Mouse (Mus musculus): Measurements from ENCODE around the gene Mettl7a1.
A peak's percentile ranks its signal among the peaks of the same experiment; 100 is the strongest.
"Not testable (repeated sequence)": the region's sequence is repeated elsewhere in the genome, so short reads cannot be mapped to it uniquely, and the experiment has no call there.

Gene Mettl7a1

DNA sequence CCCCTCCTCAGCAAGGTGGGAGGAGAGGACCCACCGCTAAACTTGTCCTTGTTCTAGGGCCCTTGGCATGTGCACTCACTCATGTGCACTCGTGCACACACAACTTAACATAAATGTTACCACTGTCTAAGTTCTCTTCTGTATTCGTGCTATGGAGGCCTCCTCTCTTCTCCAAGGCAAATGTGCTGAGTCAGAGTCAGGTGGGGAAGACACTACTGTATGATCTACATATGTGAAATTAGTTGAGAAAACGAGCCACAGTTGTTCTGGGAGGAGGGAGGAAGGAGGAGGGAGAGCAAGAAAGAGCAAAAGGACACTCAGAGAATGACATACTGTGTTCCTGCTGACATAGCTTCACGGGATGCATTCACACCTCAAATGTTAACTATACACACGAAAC lies 3.4 kb upstream of the Mettl7a1 start:
- no peak for DNase-seq (ENCODE audit: low read depth)

DNA sequence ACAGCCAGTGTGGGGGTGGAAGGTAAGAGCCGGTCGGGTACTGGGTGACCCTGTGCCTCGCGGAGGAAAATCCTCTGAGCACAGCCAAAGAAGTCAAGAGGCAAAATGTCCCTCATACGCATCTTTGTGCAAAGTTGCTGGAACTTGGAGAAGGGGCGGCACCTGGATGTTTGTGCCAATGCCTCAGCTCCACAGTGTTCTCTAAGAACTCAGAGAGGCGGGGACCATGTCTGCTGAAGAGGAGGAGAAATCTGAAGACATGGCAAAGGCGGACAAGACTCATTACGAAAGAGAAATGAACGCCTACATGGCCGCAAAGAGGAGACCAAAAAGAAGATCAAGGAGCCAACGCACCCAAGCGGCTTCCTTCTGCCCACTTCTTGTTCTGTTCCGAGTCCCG lies 2.4 kb upstream of the Mettl7a1 start:
- no peak for DNase-seq (ENCODE audit: low read depth)

DNA sequence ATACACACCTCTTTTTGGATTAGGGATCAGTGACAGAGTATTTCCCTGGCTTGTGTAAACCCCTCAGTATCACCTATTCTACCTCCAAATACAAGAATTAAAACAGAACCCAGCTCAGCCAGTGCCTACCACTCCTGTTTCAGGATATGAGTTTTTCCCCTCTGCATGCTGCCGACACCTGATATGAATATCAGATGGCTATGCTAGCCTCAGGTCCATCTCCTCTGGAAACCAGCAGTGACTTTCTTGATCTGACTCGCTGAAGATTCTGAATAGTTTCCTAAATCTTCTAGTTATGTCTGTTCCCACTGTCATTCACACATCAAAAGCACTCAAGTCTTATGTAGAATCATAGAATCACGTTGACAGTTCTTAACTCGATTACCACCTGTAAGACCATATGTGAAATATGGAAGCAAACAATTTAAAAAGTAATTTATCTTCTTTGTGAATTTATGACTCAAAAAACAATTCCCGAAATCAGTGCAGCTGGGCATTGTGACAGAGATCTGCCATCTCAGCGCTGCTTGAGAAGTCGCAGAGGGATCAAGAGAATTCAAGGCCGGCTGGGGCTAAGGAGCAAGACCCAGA lies 417 bp upstream of the Mettl7a1 start:
- no peak for DNase-seq (ENCODE audit: low read depth)

DNA sequence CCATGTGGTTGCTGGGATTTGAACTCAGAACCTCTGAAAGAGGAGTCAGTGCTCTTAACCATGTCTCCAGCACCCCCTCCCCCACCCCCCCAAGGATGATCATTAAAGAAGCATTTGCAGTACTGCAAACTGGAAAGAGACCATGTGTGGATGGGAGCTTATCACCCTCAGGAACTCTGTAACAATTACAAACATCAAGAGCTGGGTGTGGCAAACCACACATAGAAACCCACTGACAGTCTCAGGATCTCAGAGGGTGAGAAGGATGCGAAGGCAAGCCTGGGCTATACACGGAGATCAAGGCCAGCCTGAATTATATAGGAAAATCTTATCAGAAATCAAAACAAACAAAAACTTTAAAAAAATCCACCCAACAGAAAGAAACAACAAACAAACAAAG lies 2.3 kb downstream of the Mettl7a1 start:
- no peak for DNase-seq (ENCODE audit: low read depth)

DNA sequence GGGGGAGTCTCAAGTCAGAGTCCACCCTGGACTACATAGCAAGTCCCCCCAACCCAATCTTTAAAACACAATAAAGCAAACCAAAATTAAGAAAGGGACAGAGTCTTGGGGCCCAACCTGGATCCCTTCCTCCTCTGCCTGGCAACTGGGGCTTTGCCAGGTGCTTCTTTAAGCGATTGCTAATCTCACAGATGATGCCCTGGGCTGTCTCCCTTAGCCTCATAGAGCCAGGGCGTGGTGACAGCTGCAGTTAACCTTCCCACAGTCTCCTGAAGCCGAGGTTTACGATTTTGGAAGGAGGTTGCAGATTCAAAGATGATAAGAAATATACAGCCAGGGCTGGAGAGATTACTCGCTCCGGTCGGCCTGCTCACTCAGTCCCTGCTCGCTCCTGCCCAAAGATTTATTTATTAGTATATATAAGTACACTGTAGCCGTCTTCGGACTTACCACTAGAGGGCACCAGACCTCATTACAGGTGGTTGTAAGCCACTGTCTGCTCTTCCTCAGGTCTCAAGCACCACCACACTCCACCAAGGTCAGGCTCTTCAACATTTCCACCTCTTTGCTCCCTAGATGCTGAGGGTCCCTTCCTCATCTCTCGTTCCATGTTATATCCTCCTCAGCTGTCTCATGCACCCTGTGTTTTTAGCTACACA lies 3.6 kb downstream of the Mettl7a1 start:
- DNase-seq (ENCODE audit: low read depth), result peak; percentile 78

DNA sequence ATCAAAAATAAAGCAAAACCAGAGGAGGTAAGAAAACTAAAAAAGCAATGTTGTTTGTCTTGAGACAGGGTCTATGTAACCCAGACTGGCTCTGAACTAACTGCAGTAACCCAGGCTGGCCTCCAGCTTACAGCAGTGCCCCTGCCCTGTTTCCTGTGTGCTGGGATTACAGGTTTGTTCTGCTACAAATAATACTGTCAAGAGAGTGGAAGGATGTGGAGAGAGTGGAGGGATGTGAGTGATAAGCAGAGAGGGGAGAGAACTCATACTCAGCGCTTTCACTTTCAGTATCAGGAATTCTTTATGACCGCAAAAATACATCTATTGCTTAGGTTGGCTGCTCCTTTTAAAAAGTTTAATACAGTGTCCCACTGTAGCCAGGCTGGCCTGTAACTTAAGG lies 8.4 kb downstream of the Mettl7a1 start:
- DNase-seq (ENCODE audit: low read depth), result peak; percentile 59

DNA sequence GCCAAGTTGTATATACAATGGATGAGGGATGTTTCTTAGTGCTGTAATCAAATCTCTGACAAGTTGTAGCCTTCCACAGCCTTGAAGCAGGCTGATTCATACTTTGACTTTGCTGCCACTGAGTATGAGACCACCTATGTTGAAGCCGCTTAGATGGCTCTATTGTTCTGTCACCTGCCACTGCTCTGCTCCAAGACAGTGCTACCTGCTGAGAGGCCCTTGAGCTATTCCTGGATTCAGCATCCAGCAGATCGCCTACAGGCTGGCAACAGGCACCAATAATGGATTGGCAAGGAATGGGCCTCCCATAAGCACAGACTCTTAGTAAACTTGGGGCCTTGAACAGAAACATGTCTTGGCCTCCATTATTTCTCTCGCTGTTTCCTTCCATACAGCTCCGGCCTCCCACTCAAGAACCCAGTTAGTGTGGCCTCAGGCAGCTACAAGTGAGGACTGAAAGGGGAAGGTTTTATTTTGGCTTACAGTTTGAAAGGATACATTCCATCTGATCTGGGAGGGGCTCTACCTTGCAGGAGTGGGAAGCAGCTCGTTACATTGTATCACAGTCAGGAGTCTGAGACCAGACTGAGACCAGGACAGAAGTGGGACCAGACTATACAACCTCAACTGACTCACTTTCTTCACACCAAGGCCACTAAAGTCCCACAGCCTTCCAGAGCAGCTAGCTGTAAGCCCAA lies 10.7 kb downstream of the Mettl7a1 start:
- DNase-seq (ENCODE audit: low read depth), result no peak

DNA sequence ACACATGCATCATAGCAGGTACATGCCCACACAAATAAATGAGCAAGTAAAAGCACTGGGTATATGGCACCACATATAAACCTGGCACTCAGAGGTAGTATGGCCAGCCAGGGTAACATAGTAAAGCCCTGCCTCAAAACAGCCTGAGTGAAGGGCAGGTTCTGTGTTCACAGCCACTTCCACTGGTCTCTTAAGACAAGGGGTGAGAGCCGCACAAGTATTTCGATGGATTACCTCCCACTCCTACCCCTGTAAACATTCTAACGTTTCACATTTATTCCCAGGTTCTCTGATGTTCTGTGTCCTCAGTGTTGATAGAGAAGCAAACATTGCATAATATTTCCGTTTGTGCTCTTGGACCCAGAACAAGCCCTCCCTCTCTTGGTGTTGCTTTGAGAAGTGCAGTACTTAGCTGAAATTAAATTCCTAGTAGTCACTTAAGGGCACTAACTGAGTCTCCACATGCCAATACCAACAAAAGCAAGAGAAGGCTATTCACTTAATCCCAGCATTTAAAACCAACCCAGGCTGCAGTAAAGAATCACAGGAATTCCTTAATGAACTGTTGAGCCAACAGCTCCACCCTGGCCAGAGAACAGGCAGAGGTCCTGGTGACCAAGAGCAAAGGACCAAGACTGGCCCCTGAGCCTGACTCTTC lies 14.2 kb downstream of the Mettl7a1 start:
- not testable (repeated sequence) for DNase-seq (ENCODE audit: low read depth)

DNA sequence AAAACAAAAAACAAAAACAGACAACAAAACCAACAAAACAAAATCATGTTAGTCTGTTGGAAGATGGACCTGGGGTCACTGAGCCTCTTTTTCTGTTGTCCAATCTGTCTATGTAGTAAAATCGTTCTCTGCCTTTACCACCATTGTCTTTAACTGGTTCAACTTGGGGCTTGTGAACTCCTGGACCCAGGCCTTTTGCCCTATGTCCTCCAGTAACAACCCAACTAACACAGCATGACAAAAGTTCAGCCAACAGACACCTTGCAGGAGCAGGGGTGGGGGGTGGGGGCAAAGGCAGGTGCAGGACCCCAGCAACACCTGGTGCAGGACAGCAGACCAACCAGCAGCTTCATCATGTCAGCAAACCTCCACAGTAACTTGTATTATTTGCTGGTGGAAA lies 15.9 kb downstream of the Mettl7a1 start:
- no peak for DNase-seq (ENCODE audit: low read depth)

DNA sequence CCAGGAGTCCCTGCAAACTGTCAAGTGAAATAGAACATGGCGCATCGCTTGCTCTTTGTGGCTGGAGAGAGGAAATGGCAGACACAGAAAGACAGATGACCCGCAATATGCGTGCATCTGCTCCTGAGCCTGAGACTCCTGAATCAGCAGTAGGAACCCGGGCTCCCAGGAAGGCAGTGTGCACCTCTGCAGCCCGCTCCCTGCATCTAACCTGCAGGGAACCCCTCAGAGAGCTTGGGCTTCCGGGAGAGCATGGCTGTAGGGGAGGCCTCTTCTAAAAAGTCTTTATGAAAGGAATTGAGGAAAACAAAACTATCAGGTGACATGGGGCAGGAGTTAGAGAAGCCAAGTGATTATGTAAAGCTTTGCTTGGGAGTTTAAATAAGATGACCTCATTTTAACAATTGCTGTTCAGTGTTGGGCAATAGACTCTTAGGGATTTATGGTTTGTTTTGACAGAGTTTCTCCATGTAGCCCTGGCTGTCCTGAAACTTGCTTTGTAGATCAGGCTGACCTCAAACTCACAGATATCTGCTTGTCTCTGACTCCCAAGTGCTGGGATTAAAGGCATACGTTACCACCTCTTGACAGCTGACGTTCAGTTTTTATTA lies 16.5 kb downstream of the Mettl7a1 start:
- no peak for DNase-seq (ENCODE audit: low read depth)

DNA sequence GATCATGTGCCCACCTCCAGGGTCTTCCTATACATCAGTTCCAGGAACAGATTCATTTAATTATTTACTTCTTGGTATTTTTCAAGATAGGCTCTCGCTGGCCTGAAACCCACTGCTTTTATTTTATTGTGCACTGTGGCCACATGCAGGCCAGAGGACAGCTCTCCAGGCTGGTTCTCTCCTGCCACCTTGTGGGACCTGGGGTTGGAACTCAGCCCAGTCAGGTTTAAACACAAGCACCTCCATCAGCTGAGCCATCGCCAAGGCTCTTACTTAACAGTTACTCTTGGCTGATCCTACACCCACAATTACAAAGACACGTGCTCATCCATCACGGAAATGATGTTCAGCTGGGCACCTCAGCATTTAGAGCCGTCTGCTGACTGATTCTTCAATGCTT lies 17.2 kb downstream of the Mettl7a1 start:
- no peak for DNase-seq (ENCODE audit: low read depth)

DNA sequence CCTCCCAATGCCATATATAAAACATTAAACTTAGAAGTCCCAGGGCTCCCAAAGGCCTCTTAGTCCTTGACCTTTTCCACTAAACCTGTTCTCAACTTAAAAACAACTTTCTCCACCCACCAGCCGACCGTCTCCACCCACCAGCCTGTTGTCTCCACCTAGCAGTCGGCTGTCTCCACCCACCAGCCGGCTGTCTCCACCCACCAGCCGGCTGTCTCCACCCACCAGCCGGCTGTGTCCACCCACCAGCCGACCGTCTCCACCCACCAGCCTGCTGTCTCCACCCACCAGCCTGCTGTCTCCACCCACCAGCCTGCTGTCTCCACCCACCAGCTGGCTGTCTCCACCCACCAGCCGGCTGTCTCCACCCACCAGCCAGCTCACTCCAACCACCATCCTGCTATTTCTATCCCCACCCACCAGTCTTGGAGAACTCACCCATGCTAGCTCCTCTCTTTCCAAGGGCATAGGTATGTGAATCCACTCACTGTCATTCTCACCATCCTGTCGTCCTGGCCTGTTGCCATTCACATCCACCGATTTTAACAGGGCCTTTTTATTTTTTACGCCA lies 20.2 kb downstream of the Mettl7a1 start:
- DNase-seq (ENCODE audit: low read depth), result no peak

DNA sequence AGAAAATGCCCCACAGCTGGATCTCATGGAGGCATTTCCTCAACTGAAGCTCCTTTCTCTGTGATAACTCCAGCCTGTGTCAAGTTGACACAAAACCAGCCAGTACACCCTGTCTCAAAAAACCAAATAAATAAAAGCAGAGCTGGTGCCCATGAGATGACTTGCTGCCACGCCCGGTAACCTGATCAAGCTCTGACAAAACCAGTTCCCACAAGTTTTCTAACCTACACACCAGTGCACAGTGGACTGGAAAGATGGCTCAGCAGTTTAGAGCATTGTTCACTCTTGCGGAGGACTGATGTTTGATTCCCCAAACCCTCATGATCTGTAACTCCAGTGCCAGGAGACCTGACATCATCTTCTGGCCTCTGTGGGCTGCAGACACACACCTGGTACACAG lies 21.3 kb downstream of the Mettl7a1 start:
- DNase-seq (ENCODE audit: low read depth), result no peak

DNA sequence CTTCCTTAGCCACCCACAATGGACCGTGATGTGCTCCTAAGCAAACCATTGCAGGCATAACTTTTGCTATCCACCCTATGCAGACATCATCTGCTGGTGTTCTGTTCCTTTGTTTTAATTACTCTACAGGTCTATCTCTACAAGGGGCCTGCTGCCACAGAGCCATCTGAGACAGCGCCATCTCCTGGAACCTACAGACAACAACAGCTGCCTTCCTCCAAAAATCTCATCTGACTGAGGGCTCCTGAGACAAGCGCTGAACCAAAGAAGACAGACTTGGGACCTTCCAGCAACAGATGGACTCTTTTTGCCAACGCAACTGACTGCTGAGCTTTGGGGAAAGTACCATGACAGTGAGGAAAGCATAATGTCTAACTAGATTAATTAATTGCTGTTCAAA lies 24.1 kb downstream of the Mettl7a1 start:
- DNase-seq (ENCODE audit: low read depth), result not testable (repeated sequence)

DNA sequence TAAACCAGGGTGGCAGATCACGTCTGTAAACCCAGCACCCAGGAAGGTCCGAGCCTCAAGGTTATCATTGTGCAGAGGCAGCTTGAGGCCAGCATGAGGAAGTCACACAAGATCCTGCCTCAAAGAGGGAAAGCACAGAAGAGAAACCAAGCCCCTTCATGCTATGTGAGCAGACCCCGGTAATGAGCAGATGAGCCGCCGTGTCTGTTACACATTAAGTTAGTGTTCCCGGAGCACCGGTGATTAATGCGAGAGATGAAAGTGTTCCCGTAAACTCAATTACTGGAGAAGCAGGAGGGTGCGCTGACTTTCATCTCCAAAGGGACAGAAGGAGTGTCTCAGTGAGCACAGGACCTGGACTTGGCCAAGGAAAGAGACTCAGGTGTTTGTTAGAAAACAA lies 25.4 kb downstream of the Mettl7a1 start:
- not testable (repeated sequence) for DNase-seq (ENCODE audit: low read depth)

DNA sequence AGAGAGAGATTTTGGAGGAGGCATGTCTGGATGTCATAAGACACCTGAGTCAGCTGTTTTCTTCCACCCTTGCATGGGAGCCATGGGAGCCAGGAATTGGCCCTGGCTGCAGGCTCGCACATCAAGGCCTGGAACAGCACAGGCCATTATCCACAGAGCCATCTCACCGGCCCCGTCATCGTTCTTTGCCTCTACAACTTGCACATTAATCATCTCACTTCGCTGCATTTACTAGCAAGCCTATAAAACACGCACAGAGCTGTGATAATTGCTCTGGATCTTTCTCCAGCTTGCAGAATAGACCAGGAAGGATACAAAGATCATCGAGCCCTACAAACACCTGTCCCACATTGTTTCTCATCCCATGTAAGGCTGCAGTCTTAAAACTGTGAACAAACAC lies 26.8 kb downstream of the Mettl7a1 start:
- no peak for DNase-seq (ENCODE audit: low read depth)

DNA sequence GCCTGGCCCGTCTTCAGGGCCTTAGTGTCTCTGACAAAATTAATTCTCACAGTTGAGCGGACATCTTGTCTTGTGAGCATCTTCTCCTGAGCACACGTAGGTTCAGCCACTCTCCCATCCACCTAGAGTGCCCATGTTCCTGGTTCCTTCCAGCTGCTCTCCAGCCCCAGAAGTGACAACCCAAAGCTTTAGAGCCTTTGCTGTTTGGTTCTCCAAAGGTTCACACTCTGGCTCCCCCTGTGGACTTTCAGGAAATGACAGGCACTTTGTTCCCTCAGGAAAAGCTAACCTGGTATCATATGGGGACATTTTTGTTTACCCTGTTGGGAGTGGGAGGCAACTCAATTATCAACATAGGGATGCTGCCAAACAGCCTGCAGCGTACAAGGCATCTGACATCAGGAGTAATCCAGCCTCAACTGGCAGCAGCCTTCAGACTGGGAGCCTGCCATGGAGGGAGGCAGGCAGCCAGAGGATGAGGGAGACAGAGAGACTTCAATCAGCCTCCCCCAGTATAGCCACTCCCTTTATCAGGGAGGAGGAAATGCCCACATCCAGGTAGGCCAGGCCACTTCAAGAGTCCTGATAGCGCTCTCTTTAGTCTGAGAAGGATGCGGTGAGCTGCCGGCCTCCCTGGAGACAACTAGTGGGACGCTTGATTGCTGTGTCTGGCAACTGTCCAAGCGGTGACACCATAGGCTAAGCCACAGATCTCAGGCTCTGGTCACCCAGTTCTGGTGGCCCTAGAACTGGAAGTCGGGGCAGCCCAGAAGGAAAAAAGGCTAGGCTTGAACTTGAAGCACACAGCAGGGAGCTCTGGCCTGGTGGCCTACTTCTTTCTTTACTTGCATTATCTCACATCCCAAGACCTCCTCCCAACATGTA lies 28.4 kb downstream of the Mettl7a1 start:
- not testable (repeated sequence) for DNase-seq (ENCODE audit: low read depth)

DNA sequence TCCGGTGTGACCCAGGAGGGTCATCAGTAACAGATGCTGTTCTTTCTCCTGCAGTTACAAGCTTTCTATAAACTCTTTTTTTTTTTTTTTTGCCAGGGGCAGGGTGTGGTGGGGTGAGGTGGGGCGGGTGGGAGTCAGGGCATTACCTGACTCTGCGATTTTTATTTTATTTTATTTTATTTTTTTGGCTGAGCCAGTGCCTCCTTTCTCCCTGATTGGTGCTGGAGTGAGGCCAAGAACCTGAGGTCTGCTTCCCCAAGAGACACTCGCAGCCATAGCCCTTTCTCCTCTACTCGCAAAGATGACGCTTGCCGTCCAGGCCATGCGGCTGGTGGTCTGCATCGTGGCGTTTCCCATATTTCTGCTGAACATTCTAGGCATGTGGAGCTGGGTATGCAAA lies 30.7 kb downstream of the Mettl7a1 start, which contains the start of gene Mettl7a3:
Gene Mettl7a3 (plus strand): TSS at position 301 of the 400 bp plus-strand sequence.
- no peak for DNase-seq (ENCODE audit: low read depth)

DNA sequence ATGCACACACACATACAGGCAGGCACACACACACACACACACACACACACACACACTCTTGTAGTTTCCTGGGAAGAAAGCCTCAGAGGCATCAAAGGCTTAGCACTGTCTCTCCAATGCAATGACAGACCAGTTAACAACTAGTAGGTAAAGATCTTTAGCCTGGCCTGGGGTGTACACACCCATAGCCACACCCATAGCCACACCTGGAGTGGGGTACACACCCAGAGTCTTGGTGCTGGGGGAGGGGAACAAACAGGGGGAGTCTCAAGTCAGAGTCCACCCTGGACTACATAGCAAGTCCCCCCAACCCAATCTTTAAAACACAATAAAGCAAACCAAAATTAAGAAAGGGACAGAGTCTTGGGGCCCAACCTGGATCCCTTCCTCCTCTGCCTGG lies 33.4 kb downstream of the Mettl7a1 start:
- DNase-seq (ENCODE audit: low read depth), result not testable (repeated sequence)

DNA sequence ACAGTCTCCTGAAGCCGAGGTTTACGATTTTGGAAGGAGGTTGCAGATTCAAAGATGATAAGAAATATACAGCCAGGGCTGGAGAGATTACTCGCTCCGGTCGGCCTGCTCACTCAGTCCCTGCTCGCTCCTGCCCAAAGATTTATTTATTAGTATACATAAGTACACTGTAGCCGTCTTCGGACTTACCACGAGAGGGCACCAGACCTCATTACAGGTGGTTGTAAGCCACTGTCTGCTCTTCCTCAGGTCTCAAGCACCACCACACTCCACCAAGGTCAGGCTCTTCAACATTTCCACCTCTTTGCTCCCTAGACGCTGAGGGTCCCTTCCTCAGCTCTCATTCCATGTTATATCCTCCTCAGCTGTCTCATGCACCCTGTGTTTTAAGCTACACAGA lies 33.9 kb downstream of the Mettl7a1 start:
- DNase-seq (ENCODE audit: low read depth), result peak; percentile 69

Measured in naive thymus-derived CD4-positive, alpha-beta T cell, adult 2 months (primary cell).